Mouse (Mus musculus) neural tube, embryonic 14.5 days (tissue): ENCODE results near the gene Depdc1b. TPM values are rescaled to one million over a fixed set of nuclear protein-coding genes. Genes with fewer than 3 reads are reported as not detected.

Source experiments
- ATAC-seq: fragments of 200-750 bp; cut with Nextera tagmentation; 2 replicates; pipeline ENCODE4 v1.8.0; 2017; ENCODE audit warnings: low read depth, mild to moderate bottlenecking, moderate TSS enrichment, moderate library complexity
- H3K27ac ChIP-seq: fragments of 300-500 bp; sonication (generic); 2 replicates; pipeline ENCODE4 v1.5.1; 2014; ENCODE audit warnings: low read depth, mild to moderate bottlenecking, control low read depth, low read length, moderate library complexity, mixed read lengths
- H3K27me3 ChIP-seq: fragments of 300-500 bp; sonication (generic); 2 replicates; pipeline ENCODE4 v1.6.1; 2014; ENCODE audit warnings: low read length; ENCODE audit not compliant: control insufficient read depth, insufficient read depth
- H3K36me3 ChIP-seq: fragments of 300-500 bp; sonication (generic); 2 replicates; pipeline ENCODE4 v1.6.1; 2014; ENCODE audit warnings: low read length, mixed read lengths; ENCODE audit not compliant: control insufficient read depth, insufficient read depth
- H3K4me1 ChIP-seq: fragments of 300-500 bp; sonication (generic); 2 replicates; pipeline ENCODE4 v1.6.1; 2014; ENCODE audit warnings: low read length; ENCODE audit not compliant: control insufficient read depth, insufficient read depth
- H3K4me2 ChIP-seq: fragments of 300-500 bp; sonication (generic); 2 replicates; pipeline ENCODE4 v1.6.1; 2014; ENCODE audit warnings: mild to moderate bottlenecking, low read depth, low read length, control low read depth
- H3K4me3 ChIP-seq: fragments of 300-500 bp; sonication (generic); 2 replicates; pipeline ENCODE4 v1.5.1; 2014; ENCODE audit warnings: low read depth, low read length, control low read depth, mixed read lengths
- H3K9ac ChIP-seq: fragments of 300-500 bp; sonication (generic); replicated peaks from 2 replicates; pipeline ENCODE4 v1.6.1; 2014; ENCODE audit warnings: low read depth, mild to moderate bottlenecking, control low read depth, low read length, mixed read lengths
- H3K9me3 ChIP-seq: fragments of 300-500 bp; sonication (generic); 2 replicates; pipeline ENCODE4 v1.6.1; 2016; ENCODE audit warnings: low read length; ENCODE audit not compliant: control insufficient read depth
- WGBS: fragments of 180-500 bp; shearing (Covaris S2); extraction: QIAGEN DNeasy Blood & Tissue Kit; methylation state at CpG from one replicate; pipeline ENCODE4 v1.1.7; 2014; 5-methylcytosine and 5-hydroxymethylcytosine counted together
- polyA plus RNA-seq: library from polyadenylated mRNA; unstranded; fragments of >200 nt; fragmentation: Nextera tagmentation; extraction: Ambion mirVana; gene quantifications from 2 replicates; pipeline ENCODE4 v1.2.1, GENCODE M21; 2014

Depdc1b gene
- polyA plus RNA-seq, result 0.90 and 1.3 TPM in 2 replicates

DNA sequence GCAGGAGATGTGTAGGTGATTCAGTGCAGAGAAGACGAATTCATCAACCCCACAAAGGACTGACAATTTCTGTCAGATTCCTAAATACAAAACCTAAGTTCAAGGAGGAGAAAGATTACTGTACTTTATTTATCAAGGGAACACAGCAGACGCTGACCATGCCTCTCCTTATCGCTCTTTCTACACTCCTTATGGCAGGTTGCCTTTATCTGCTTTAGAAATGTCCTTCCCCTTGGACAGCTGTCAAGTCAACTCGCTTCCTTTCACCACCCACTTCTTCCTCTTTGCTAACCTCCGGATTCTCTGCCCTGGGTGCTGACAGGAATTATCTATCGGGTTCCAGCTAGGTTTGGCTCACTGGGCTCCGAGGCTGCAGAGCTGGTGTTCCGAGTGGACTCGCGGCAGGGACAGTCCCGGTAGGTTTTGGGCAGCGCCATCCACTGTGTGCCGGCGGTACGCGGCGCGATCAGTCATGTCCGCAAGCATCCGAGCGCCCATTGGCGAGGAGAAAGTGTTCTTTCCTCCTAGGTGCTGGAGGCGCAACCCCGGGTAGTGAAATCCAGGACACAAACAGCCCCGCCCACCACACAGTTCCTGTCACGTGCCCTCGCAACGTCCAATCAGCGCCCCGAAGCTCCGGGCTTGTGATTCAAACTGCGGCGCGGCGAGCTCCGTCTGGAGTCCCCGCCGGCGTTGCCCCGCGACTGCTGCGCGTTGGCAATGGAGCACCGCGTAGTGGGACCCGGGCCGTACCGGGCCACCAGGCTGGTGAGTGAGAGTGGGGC, at the start of gene Depdc1b:
Gene Depdc1b, plus strand, starts transcription at position 631 of the 785 bp plus-strand sequence.
- Histone ChIP-seq H3K9me3 (no peaks in the 10 kb centered on the region), H3K9ac (peak within 1 kb of the TSS; percentile 63), H3K27ac (peak within 1 kb of the TSS; percentile 55; the same call in 1 of the 2 replicates), H3K4me3 (peak within 1 kb of the TSS; percentile 70), H3K4me1 (no peaks in the 10 kb centered on the region; the same call in 1 of the 2 replicates), H3K36me3 (no peaks in the 10 kb centered on the region), H3K4me2 (peak within 1 kb of the TSS; percentile 92), H3K27me3 (no peaks in the 10 kb centered on the region)
- ATAC-seq, result peak; percentile 99
- under 1% methylated on average over 38 of the region's 48 CpGs for WGBS

GRCm38 (mm10) chr13:108267841-108268634, 48.1 kb upstream of the Depdc1b start:
- Histone ChIP-seq H3K9ac (no peak overlapping the region), H3K36me3 (no peaks in the 10 kb centered on the region), H3K27me3 (no peaks in the 10 kb centered on the region), H3K4me1 (no peaks in the 10 kb centered on the region), H3K4me3 (no peak overlapping the region), H3K4me2 (no peak overlapping the region), H3K9me3 (no peaks in the 10 kb centered on the region), H3K27ac (no peak overlapping the region)
- 87% methylated on average over 9 of the region's 9 CpGs for WGBS
- ATAC-seq, result no peak

- no peaks in the 10 kb centered on the region for H3K9me3 ChIP-seq
- no peak overlapping the region for H3K27ac ChIP-seq
- H3K9ac ChIP-seq, result no peak overlapping the region
- no peak overlapping the region for H3K4me2 ChIP-seq
- H3K36me3 ChIP-seq, result no peaks in the 10 kb centered on the region
- ATAC-seq, result no peak
- no peaks in the 10 kb centered on the region for H3K27me3 ChIP-seq
- no peak overlapping the region for H3K4me3 ChIP-seq
- WGBS, result 40% methylated on average over 7 of the region's 7 CpGs
- H3K4me1 ChIP-seq, result no peaks in the 10 kb centered on the region
Observed at GRCm38 (mm10) chr13:108271458-108272148, 44.5 kb upstream of the Depdc1b start.

- Histone ChIP-seq H3K9ac (no peak overlapping the region), H3K27ac (no peak overlapping the region), H3K4me3 (no peak overlapping the region), H3K27me3 (no peaks in the 10 kb centered on the region), H3K9me3 (no peaks in the 10 kb centered on the region), H3K4me1 (no peaks in the 10 kb centered on the region), H3K36me3 (no peaks in the 10 kb centered on the region), H3K4me2 (no peak overlapping the region)
- WGBS, result 74% methylated on average over 8 of the region's 8 CpGs
- no peak for ATAC-seq
Observed at GRCm38 (mm10) chr13:108272332-108272731, 43.8 kb upstream of the Depdc1b start.

DNA sequence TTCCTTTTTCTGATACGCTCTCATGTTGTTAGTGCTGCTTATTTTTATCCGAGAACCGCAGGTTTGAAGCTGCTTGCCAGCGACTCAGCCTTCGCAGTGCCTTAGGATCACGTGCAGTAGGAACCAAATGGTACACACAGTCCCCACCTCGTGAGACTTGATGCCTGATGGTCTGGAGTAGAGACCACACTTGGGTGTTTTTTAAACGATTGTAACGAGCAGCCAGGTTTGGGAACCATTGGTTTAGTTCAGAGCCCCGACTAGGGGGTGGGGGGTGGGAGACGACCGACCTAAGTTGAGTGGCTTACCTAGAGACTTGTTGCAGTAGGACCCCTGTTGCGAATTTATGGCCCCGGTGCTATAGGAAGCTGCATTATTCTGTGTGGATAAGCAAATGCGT, 43.1 kb upstream of the Depdc1b start:
- 40% methylated on average over 15 of the region's 15 CpGs for WGBS
- Histone ChIP-seq H3K9ac (no peak overlapping the region), H3K4me3 (no peak overlapping the region), H3K9me3 (no peaks in the 10 kb centered on the region), H3K36me3 (no peaks in the 10 kb centered on the region), H3K27ac (no peak overlapping the region), H3K4me1 (no peaks in the 10 kb centered on the region), H3K4me2 (no peak overlapping the region), H3K27me3 (no peaks in the 10 kb centered on the region)
- ATAC-seq, result no peak

- no peaks in the 10 kb centered on the region for H3K36me3 ChIP-seq
- no peak overlapping the region for H3K9ac ChIP-seq
- H3K27me3 ChIP-seq, result no peaks in the 10 kb centered on the region
- 28% methylated on average over 5 of the region's 5 CpGs for WGBS
- no peak overlapping the region for H3K4me2 ChIP-seq
- no peaks in the 10 kb centered on the region for H3K9me3 ChIP-seq
- H3K27ac ChIP-seq, result no peak overlapping the region
- H3K4me1 ChIP-seq, result no peaks in the 10 kb centered on the region
- H3K4me3 ChIP-seq, result no peak overlapping the region
- ATAC-seq, result no peak
Observed at GRCm38 (mm10) chr13:108273456-108273855, 42.7 kb upstream of the Depdc1b start.

- Histone ChIP-seq H3K9me3 (no peaks in the 10 kb centered on the region), H3K4me2 (no peak overlapping the region), H3K27me3 (no peaks in the 10 kb centered on the region), H3K4me3 (no peak overlapping the region), H3K27ac (no peak overlapping the region), H3K9ac (no peak overlapping the region), H3K36me3 (no peaks in the 10 kb centered on the region), H3K4me1 (no peaks in the 10 kb centered on the region)
- 75% methylated on average over 1 of the region's 1 CpGs for WGBS
- ATAC-seq, result no peak
Observed at GRCm38 (mm10) chr13:108276561-108276960, 39.6 kb upstream of the Depdc1b start.

- Histone ChIP-seq H3K9ac (no peak overlapping the region), H3K4me2 (no peak overlapping the region), H3K36me3 (no peaks in the 10 kb centered on the region), H3K27ac (no peak overlapping the region), H3K27me3 (no peaks in the 10 kb centered on the region), H3K9me3 (no peaks in the 10 kb centered on the region), H3K4me3 (no peak overlapping the region), H3K4me1 (no peaks in the 10 kb centered on the region)
- ATAC-seq, result no peak
- 85% methylated on average over 7 of the region's 7 CpGs for WGBS
Observed at GRCm38 (mm10) chr13:108277320-108277719, 38.8 kb upstream of the Depdc1b start.
